Mouse (Mus musculus) liver, embryonic 14.5 days (tissue): ENCODE results near the gene Gcm2.

Experiments
- CTCF ChIP-seq: IDR thresholded peaks from 2 replicates; pipeline ENCODE4 v1.5.1; 2016; ENCODE audit warnings: antibody characterized with exemption, low read depth, control low read depth
- EP300 ChIP-seq: IDR thresholded peaks from 2 replicates; pipeline ENCODE4 v1.6.1; 2016; ENCODE audit warnings: antibody characterized with exemption, low read depth

GRCm38 (mm10) chr13:41123666-41124225 is 12.9 kb upstream of the Gcm2 start:
- TF ChIP-seq CTCF (no peak), EP300 (no peak)
